Mouse (Mus musculus) B cell, adult 62 days (primary cell): ENCODE measurements around the gene Adra1b. TPM values are rescaled to one million over a fixed set of nuclear protein-coding genes. Genes with fewer than 3 reads are reported as not detected.

Experiments used
- total RNA-seq: library from RNA; stranded (reverse); gene quantifications from 4 replicates; pipeline ENCODE4 v1.2.4, GENCODE M21; 2023

The Adra1b gene
- not detected in 4 replicates for total RNA-seq

GRCm38 (mm10) chr11:43901051-43901654 is at the start of gene Adra1b:
Gene Adra1b, minus strand, starts transcription at chr11:43901210.

GRCm38 (mm10) chr11:43747233-43748226 is 153.5 kb downstream of the Adra1b start, which contains the start of gene Ttc1:
Gene Ttc1, minus strand, starts transcription at chr11:43748008.

Other genes starting within 250 kb of the Adra1b start
- 57.1 to 67.0 TPM (median 61.6 TPM) in 4 replicates for gene Pwwp2a, start 219.2 kb downstream of the Adra1b start, total RNA-seq
- 44.0 to 53.1 TPM (median 50.5 TPM) in 4 replicates for gene Ttc1, start 153.2 kb downstream of the Adra1b start, total RNA-seq